Mouse (Mus musculus) heart, adult 2 months (tissue): Measurements from ENCODE around the gene Gm21969.

ENCODE experiments used
- CTCF ChIP-seq: fragments of 200-600 bp; IDR thresholded peaks from 2 replicates; pipeline ENCODE4 v1.8.1; 2022; ENCODE audit warnings: antibody characterized with exemption, mild to moderate bottlenecking, moderate library complexity
- EP300 ChIP-seq: fragments of 200-500 bp; IDR thresholded peaks from 2 replicates; pipeline ENCODE4 v1.6.1; 2011; ENCODE audit warnings: low read depth, low read length, control low read depth; ENCODE audit not compliant: insufficient read depth
- POLR2A ChIP-seq: fragments of 200-500 bp; IDR thresholded peaks from 2 replicates; pipeline ENCODE4 v1.6.1; 2011; ENCODE audit warnings: mild to moderate bottlenecking, low read depth, low read length, control low read depth; ENCODE audit not compliant: insufficient read depth

DNA sequence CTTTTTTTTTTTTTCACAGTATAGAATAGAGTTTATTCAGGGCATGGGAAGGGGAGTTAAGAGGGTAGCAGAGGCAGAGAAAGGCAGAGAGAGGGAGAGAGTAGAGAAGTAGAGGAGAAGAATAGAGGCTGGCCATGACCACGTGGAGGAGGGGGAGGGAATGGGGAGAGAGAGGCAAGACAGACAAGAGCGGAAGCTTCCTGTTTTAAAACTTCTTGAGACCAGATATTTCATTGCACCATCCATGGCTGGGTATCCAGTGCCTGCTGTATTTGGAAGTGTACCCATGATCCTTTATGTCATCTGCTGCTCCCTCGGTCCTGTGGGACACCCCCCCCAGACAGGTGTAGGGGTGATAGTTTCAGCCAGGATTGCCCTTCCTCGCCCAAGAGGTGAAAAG lies 6.0 kb downstream of the Gm21969 start:
- no peak for TF ChIP-seq CTCF
- no peak for TF ChIP-seq POLR2A
- TF ChIP-seq EP300, result no peak
